Mouse (Mus musculus): ENCODE results near the gene Nphp1.
A peak's percentile ranks its signal among the peaks of the same experiment; 100 is the strongest.

Nphp1 gene

DNA sequence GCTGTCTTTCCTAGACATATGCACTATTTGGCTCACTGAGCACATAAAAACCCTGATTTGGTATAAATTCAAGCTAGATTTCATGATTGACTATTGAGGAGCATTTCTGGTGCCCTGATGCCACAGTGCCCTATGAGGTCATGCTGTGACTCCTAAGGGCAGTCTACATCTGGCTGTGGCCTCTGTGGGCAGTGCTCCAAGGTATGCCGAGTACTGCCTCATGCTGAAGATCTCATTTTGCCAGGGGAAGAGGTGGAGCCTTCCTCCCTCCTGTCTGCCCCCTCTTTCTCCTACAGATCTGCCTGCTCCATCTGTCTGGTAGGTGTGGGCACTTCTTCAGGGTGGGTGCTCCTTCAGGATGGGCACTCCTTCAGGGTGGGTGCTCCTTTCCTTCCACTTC, 39.3 kb downstream of the Nphp1 start:
- no peak for DNase-seq (ENCODE audit: low spot score in 2 of 2)

DNA sequence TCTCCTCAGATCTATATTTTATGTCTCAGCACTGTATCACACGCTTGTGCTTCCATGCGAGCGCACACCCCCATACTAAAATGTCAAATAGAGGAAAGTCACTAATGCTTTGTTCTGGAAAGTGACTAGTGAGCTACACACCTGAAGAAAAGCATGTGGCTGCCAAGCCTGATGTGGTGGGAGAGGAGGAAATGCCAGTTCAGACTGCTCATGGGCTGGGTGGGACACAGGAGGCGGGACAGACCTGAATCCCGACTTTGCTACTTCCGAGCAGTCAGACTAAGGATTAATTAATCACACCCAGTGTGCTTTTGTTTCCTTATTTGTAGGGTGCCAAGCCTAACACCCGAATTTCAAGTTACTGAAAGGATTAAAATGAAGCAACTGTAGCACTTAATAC, 40.4 kb downstream of the Nphp1 start:
- no peak for DNase-seq (ENCODE audit: low spot score in 2 of 2)

DNA sequence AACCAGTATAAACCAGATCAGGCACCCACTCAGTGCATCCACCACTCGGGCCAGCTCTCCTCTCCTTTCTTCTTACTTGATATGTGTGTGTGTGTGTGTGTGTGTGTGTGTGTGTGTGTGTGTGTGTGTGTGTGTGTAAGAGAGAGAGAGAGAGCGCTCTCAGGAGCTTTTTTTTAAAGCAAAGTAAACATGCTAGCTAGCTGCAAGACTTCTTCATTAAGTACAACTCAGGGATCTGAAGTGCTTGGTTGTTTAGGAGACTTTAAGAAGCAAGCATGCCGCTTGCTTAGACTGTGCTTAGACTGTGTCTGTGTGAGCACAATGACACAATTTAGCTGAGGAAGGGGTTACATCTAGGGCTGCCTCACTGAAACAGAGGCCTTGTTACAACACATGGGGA, 46.1 kb downstream of the Nphp1 start:
- DNase-seq (ENCODE audit: low spot score in 2 of 2), result no peak

DNA sequence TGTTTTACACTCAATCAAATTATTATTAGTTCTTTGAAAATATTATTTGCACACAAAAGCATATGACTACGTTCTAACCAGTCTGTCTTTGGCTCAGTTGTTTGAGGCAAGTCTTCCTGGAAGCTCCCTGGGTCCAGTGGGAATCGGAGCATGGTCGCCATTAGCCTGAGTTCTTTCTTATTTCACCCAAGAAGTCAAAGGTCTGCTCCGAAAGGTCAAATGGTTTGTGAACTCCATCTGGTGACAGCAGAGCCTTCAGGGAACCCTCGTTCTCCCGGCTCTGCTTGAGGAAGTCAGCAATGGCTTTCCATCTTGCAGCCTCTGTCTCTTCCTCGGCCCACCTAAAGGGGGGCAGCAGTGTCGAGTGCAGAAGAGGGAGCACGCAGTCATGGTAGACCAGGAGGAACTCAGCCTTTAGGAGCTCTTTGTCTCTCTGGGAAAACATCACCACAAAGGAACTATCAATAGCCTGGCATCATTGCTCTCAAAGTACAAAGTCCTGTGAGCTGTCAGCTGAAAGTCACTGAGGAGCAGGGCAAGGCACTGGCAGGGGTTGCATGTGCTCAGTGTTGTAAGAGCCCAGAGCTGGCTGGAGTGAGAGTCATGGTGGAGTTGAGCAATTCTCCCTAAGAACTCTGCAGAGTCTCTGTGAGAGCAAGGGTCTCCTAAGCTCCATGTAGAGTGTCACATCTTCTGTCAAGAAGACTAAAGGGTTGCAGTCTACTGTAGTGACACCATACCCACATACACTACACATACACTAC, 47.8 kb downstream of the Nphp1 start:
- no peak for DNase-seq (ENCODE audit: low spot score in 2 of 2)

DNA sequence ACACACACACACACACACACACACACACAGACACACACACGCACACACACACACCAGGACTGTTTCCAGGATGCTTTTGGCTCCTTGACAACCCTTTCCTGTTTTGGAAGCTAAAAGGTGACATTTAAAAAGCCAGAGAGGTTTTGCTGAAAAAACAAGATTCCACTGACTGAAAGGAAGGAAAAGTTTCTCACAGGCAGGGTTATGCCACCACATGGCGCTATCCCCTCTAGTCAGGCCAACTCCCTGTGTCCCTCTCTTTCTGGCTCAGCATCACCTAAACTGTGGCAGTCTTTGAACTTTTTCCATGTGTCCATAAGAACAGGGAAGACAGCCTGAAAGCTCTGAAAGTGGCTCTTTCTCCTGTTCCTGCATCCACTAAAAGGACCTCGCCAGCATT, 50.8 kb downstream of the Nphp1 start:
- DNase-seq (ENCODE audit: low spot score in 2 of 2), result no peak

DNA sequence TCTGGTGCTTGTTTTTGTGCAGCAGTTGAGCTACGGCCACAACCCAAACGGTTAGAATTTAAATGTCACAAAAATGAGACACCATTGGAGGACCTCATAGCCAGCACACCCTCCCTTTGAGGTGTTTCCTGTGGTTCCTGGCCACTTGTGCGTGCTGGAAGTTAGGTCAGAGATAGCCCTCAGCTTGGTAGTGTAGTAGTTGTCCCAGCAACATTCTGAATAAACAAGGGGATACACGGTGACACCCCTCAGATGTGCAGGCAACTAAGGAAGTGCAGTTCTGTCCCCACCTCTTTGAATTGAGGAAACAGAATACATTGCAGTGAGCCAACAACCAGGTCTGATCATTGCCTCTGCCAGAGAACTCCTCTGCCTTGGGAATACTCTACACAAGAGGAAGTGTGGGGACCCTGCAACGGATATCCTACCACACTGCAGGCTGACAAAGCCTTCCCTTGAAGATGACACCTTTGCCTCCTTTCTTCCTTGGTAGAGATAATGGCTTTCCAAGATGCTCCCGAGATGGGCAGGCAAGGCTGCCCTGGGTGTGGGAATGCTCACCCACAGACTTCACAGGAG, 52.0 kb downstream of the Nphp1 start:
- no peak for DNase-seq (ENCODE audit: low spot score in 2 of 2)

DNA sequence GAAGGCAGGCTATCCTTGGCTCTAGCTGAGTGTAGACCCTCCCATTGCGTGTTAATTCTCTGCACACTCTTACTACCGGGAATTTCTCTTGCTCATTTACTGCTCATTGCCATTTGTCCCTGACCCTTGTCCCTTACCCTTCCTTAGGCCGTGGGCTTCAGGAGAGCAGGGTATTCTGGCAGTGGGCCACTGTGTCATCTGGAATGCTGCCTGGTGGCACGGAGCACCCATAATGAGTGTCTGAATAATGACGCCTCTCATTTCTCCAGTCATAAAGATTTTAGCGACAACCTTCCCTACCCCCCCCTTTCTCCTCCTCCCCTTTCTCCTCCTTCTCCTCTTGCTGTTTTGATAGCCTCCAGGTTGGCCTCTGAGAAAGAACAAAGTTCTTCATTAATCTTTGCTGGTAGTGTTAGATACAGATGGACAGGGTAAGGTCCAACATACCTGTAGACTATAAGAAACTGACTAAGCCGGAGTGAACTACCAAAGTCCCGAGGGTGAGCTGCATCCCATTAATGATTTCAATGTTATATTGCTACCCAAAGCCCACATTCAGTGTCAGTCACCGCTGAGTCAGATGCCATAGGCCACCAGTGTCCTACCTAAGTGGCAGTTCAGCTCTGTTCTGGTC, 53.1 kb downstream of the Nphp1 start:
- DNase-seq (ENCODE audit: low spot score in 2 of 2), result no peak

DNA sequence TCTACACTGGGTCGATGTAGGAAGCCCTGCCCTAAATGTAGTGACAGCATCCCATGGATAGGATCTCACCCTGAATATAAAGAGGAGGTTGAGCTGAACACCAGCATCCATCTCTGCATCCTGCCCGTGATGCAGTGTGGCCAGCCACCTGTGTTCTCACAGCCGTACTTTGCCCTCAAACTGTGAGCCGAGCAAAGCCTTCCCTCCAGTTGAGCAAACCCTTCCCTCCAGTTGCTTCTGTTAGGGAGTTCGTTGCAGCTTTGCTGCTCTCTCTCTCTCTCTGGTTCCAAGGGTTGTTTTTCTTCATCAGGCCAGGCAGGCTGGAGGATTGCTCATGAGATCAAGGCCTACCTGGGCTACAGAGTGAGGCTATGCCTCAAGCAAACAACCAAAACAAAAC, 53.8 kb downstream of the Nphp1 start:
- no peak for DNase-seq (ENCODE audit: low spot score in 2 of 2)

DNA sequence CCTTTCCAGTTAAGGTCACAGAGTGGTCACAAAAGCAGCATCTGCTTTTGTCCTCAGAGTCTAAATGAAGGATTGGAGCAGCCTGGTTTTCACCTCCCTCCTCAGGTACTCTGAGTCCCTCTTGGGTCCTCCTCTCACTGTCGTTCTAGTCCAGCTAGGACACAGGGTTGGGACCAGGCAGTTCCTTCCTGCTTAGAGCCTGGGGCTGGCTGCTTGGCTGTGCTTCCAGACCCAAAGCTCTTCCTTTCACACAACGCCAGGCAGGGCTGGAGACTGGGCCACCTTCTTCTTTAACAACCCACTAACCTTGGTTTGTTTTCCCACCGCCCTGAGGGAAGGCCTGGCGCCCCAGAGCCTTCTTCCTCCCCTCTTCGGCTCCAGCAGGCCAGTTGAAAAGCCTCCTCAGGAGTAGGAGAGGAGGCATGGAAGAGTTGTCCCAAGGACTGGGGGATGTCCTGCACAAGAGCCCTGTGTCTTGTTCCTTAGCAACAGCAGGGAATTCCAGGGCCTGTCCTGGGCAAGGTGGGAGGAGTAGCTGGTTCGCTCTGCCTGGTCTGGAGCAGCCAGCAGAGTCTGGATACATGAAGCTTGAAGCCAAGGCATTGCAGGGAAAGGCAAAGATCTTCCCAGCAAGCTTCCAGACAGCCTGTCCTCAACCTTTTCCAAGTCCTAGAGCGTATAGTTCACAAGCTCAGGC, 58.2 kb downstream of the Nphp1 start:
- no peak for DNase-seq (ENCODE audit: low spot score in 2 of 2)

DNA sequence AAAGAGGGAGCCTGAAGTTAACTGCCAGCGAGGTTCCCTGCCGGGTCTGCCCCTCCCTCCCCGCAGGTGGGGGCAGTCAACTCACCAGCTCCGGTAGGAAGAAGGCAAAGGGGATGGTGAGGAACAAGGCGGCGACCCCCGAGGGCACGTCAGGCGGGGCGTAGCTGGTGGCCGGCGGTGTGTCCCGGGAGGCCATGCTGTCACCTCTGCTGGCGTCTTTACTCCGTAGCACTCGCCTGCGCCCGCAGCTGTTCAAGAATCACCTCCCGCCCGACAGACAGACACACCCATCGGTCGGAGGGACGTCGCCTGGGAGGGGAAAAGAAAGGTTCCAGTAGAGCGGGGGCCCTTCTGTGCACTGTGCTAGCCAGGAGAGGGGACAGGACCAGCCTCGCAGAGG, 59.0 kb downstream of the Nphp1 start, which contains the start of gene Mall:
TSS of gene Mall (minus strand) at position 262 of the 400 bp plus-strand sequence.
- DNase-seq (ENCODE audit: low spot score in 2 of 2), result peak in 1 of 2 experiments; percentile 18

DNA sequence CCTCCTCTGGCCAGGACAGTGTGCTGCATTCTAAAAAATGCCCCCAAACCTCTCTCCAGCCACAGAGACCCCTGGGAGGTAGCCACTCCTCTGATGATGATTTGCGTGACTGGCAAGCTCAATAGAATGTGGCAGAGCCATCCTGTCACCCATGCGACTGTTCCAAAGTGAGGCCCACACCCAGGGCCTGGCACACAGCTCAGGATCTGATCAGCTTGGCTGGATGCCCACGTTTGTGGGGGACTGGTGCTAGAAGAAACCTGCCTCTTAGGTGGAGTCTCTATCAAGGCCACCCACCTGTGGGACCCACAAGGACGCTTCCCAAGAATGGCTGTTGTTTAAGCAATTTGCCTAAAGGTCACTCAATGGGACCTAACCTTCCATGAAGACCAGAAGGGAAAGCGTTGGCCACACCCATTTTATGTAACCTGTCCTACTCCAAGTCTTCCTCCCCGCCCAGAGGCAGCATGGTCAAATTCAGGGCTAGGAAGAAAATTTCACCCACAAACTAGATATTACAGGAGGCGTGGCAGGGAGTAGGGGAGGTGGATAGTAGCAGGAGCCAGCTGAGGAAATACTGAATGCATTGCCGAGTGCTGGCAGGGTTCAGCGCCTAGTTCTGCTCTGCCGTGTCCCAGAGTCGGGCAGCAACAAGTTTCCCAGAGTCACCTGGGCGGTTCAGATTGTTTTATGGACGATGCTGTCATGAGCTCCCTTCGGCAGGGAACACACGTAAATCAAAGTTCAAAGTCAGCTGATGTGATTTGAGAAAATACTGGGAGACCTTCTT, 59.8 kb downstream of the Nphp1 start:
- no peak for DNase-seq (ENCODE audit: low spot score in 2 of 2)

DNA sequence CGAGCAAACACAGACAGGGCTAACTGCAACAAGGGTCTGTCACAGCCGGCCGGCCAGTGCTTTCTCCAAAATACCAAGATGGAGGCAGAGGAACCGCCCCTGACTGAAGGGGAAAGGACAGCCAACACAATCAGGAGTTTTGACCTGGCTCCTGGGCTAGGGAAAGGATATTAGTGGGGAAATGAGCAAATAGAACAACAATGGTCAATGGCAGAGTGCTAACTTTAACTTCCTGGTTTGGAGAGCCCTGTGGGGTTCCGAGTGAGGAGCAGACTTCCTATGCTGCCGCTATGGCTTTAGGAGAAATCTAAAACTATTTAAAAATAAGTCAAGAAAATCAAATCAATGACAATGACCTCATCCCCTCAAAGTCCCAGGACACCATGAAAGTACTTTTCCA, 60.6 kb downstream of the Nphp1 start:
- DNase-seq (ENCODE audit: low spot score in 2 of 2), result no peak

DNA sequence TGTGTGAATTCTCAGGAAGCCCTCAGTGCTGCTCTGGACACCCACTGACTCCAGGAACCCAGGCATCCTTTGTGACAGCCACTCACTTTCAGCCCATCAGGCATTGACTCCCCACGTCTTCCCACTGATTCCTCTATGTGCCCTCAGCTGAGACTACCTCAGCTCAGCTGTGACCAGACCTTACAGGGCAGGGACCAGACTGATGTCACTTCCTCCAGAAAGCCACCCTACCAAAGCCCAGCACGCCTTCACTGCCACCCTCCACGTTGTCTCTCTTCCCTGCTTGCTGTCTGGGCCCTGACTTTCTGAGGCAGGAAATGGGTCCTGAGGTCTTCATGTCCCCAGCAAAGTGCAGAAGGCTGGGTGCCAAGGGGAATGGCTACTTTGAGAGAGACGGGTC, 65.5 kb downstream of the Nphp1 start:
- DNase-seq (ENCODE audit: low spot score in 2 of 2), result no peak

DNA sequence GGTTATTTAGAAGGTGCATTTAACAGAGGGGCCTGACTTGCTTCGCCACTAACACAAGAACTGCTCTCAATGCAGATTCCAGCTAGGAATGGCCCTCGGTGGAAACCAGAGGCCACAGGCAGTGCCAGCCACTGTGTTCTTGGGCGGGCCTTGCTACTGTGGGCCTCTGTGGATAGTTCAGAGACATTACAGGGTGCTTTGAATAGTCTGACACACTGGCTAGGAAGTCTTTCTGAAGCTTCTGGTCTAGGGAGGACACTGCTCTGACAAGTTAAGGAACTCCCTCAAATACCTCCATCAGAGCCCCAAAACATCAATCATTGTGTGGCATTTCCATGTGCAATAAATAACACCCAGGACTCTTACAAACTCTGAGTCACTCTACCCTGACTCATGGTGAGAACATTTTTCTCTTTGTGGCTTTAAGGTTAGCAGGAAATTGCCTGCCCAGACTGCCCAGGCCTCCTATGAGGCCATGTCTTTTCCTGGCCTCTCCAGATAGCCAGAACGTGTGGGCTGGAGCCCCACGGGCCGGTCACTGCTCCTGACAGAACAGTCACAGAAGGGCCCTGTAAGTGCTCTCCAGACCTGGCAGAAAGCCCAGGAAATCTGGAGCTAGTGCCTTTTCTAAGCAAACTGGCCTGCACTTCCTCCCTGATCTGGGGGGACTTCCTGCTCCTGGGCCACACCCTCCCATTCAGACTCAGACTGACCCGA, 66.4 kb downstream of the Nphp1 start:
- DNase-seq (ENCODE audit: low spot score in 2 of 2), result peak; percentile 14 to 48

DNA sequence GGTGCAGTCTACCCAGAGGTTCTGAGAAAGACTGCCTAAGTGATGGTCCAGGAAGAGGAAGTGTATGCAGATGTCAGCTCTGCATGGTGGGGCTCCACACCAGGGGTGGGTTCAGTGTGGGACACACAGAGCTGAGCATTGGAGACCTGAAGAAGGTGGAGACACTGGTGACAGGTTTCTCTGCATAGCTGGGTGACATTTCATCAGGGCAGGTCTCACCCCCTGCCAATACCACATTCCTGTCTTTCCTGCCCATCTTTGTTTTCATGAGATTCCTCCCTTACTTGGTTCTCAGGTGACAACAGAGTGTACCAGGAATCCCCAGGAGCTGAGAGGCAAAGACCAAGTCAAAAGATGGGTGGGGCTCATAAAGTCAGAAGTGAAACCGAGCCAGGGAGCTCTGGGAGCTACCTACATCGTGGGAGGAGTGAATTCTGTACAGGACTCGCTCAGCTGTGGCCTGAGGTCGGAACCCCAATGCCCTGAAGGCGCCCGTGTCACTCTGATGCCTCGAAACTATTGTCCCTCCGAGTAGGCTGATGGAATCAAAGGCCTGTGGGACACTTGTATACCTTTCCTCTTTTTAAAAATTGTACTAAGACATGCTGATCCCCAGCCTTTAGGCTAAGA, 69.7 kb downstream of the Nphp1 start:
- DNase-seq (ENCODE audit: low spot score in 2 of 2), result peak in 1 of 2 experiments; percentile 26

DNA sequence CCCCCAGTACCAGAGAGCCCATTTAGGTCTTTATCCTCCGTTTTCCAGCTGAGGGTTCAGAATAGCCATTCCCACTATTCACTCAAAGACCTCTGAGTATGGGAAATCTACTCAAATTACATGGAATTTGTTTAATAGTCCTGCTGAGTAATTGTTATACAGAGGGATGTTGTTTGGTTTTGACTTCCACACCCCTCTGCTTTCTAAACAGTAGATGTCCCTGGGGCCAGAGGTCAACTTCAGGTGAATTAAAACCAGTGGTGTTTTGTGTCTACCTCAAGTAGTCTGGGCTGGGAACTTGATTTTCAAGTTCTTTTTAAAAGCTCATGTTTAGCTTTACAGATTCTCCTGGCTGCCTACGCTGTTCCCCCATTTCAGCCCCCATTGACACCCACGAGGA, 74.0 kb downstream of the Nphp1 start:
- DNase-seq (ENCODE audit: low spot score in 2 of 2), result no peak

DNA sequence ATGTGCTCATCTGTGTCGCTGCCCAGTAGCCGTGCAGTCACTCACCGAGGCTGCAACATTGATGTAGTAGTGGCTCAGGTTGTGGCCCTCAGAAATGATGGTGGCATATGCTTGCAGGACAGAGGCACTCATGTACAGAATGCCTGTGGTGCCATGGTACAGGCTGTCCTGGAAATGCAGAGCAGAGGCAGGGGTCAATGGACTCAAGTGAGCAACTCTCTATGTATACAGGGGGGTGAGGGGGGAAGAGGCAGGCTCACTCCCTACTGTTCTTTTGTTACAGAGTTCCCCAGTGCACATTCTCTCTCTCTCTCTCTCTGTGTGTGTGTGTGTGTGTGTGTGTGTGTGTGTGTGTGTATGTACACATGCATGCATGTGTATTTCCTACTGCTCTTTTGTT, 79.9 kb downstream of the Nphp1 start:
- DNase-seq (ENCODE audit: low spot score in 2 of 2), result no peak

DNA sequence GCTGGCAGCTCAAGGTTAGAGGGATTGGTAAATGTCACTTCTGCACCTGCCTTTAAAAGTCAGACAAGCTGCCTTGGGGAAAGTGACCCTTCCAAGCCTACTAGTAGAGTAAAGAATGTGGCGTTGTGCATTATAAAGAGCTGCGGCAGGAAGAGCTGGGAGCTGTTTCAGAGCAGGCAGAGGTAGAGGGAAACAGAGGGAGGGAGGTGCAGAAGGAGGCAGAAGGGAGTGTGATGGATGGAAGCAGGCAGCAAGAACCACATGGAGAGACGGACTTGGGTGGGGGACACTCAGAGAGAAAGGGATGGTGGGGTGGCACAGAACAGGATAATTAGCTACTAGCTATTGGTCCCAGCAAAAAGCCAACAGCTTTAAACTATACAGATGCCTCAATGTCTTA, 80.6 kb downstream of the Nphp1 start:
- DNase-seq (ENCODE audit: low spot score in 2 of 2), result no peak

DNA sequence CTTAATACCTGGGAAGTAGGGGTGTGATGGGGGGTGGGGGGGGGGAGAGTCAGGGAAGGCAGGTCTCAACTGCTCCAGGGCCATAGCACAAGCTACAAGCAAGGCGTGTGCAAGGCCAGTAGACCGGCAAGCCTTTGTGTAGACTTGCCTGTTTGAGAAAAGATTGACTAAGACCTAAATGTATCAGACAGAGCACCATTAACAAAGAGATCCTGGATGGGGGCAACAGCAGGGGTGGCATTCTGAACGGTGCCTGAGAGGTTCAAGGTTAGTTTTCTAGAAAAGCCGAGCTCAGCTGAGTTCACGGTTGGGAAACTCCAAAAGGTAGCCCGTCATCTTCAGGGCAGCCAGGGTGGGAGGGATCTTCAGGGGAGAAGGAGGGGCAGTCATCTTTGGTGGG, 83.4 kb downstream of the Nphp1 start:
- DNase-seq (ENCODE audit: low spot score in 2 of 2), result no peak

All from natural killer cell, adult 2 months (primary cell).